In the genomic region with DNA sequence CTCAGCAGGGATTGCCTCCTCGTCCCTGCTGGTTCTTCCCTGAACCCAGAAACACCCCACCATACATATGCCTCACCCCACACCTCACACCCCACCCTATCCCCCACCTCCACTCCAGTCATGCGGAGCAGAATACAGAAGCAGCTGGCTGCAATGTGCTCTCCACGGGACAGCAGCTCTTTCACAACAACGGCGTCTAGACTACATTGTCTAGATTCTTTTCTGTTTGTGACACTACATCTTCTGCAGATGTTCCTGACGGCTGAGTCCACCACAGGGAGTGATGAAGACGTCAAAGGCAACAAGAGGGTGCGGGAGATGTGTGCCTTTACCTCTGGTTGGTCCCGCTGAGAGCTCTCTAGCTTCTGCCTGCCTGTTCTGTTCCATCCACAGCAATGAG, we compare ENCODE assay signal across 27 mouse cellular contexts. TPM values are rescaled to one million over a fixed set of nuclear protein-coding genes. Genes with fewer than 3 reads are reported as not detected.
DNase-seq lines count a peak whose midpoint lies in the region; ATAC-seq and TF ChIP-seq lines count a peak whose summit lies in the region.
"Had no signal": no experiment of that assay in that cellular context is flagged by ENCODE, and none has a peak within 500 bp of the region (broad histone marks: within the 10 kb centered on the region; RNA-seq: fewer than 3 reads in every experiment).

No protein-coding gene starts in this region.

- H3K36me3 ChIP-seq in lung, postnatal 0 days (ENCODE audit: insufficient read depth, low read length) = no peaks in the 10 kb centered on the region
- peaks cover 10% of the 10 kb centered on the region for H3K36me3 ChIP-seq in megakaryocyte, embryonic 14.5 days (replicated peaks; ENCODE audit: low read length)
- H3K36me3 ChIP-seq in thymus, adult 2 months (ENCODE audit: control insufficient read depth, insufficient read depth, low read length) = no peaks in the 10 kb centered on the region
- H3K36me3 ChIP-seq: embryonic facial prominence, embryonic 12.5 days; embryonic facial prominence, embryonic 15.5 days; G1E; heart, embryonic 12.5 days; heart, embryonic 15.5 days had no signal

- no peaks in the 10 kb centered on the region for H3K27me3 ChIP-seq in lung, postnatal 0 days (replicated peaks; ENCODE audit: insufficient read depth, low read length)
- no peaks in the 10 kb centered on the region for H3K27me3 ChIP-seq in megakaryocyte, embryonic 14.5 days (replicated peaks)
- no peaks in the 10 kb centered on the region for H3K27me3 ChIP-seq in thymus, adult 2 months (ENCODE audit: control insufficient read depth, insufficient read depth, low read length)
- H3K27me3 ChIP-seq: embryonic facial prominence, embryonic 12.5 days; embryonic facial prominence, embryonic 15.5 days; heart, embryonic 12.5 days; heart, embryonic 15.5 days had no signal

- H3K27ac ChIP-seq in lung, postnatal 0 days (ENCODE audit: low read length) = no peak overlapping the region
- H3K27ac ChIP-seq in thymus, adult 2 months (ENCODE audit: control insufficient read depth, insufficient read depth, low read length) = no peak overlapping the region
- H3K27ac ChIP-seq: embryonic facial prominence, embryonic 12.5 days; embryonic facial prominence, embryonic 15.5 days; gastrocnemius, adult 2 months; heart, embryonic 15.5 days; hindbrain, embryonic 14.5 days had no signal

- peak; percentile 86 for DNase-seq in lung, postnatal 0 days (ENCODE audit: low spot score)
- no peak for DNase-seq in lung, adult 2 months
- peak; percentile 3 for DNase-seq in thymus, postnatal 4 days
- no peak for DNase-seq in thymus, adult 2 months
- no peak for DNase-seq in urinary bladder, postnatal 36 days (ENCODE audit: low spot score in 2 of 2)
- DNase-seq: adrenal gland, adult 2 months; adrenal gland, postnatal 14 days; B cell, adult 2 months; cerebellum, adult 11 months; cerebellum, adult 2 months; cerebellum, adult 9-11 months; cerebellum, postnatal 25 days; forebrain, postnatal 0 days; gastrocnemius, adult 2 months; gastrocnemius, postnatal 14 days; heart, adult 18-20 months; heart, postnatal 10 days; heart, postnatal 4 days had no signal

- no peak overlapping the region for H3K4me3 ChIP-seq in lung, postnatal 0 days (ENCODE audit: low read depth, low read length)
- no peak overlapping the region for H3K4me3 ChIP-seq in lung, adult 2 months (replicated peaks; ENCODE audit: extremely low read depth, low read depth, low read length)
- peak overlapping the region; percentile 3 for H3K4me3 ChIP-seq in megakaryocyte, embryonic 14.5 days (replicated peaks)
- no peak overlapping the region for H3K4me3 ChIP-seq in thymus, adult 2 months (ENCODE audit: control insufficient read depth, insufficient read depth, low read length)
- H3K4me3 ChIP-seq: embryonic facial prominence, embryonic 12.5 days; embryonic facial prominence, embryonic 15.5 days; gastrocnemius, adult 2 months; heart, embryonic 12.5 days; heart, embryonic 15.5 days had no signal

- TF ChIP-seq CTCF in lung, postnatal 0 days (IDR thresholded peaks at IDR 0.05) = no peak
- no peak for TF ChIP-seq CTCF in lung, adult 2 months (IDR thresholded peaks at IDR 0.05; ENCODE audit: insufficient read depth, low read length)
- no peak for TF ChIP-seq CTCF in thymus, adult 2 months (IDR thresholded peaks at IDR 0.05; ENCODE audit: borderline replicate concordance, control insufficient read depth, extremely low read depth, insufficient read depth, low read length, poor library complexity)

- ATAC-seq in lung, postnatal 0 days = peak; percentile 14
- no peak for ATAC-seq in megakaryocyte, adult 5-6 weeks (ENCODE audit: poor library complexity, severe bottlenecking)
- ATAC-seq: forebrain, embryonic 14.5 days; forebrain, postnatal 0 days had no signal

- WGBS in lung, postnatal 0 days = 32% methylated on average over 9 of the region's 9 CpGs
- WGBS in lung, adult 2 months = 43% methylated on average over 9 of the region's 9 CpGs
- WGBS in thymus, adult 2 months = 85% methylated on average over 9 of the region's 9 CpGs

- no peaks in the 10 kb centered on the region for H3K9me3 ChIP-seq in lung, postnatal 0 days (ENCODE audit: low read length)
- H3K9me3 ChIP-seq in megakaryocyte, embryonic 14.5 days = peaks cover 17% of the 10 kb centered on the region
- H3K9me3 ChIP-seq: embryonic facial prominence, embryonic 12.5 days; heart, embryonic 15.5 days had no signal

- TF ChIP-seq EP300 in lung, postnatal 0 days (IDR thresholded peaks at IDR 0.05) = peak; percentile 44; the same call in 1 of the 2 replicates

- H3K4me2 ChIP-seq in lung, postnatal 0 days (replicated peaks; ENCODE audit: low read depth, low read length) = no peak overlapping the region
- H3K4me2 ChIP-seq: embryonic facial prominence, embryonic 12.5 days; embryonic facial prominence, embryonic 15.5 days; heart, embryonic 12.5 days; heart, embryonic 15.5 days; hindbrain, embryonic 14.5 days had no signal

- TF ChIP-seq POLR2A in lung, adult 2 months (IDR thresholded peaks at IDR 0.05; ENCODE audit: borderline replicate concordance, extremely low read depth, low read depth, low read length) = no peak
- no peak for TF ChIP-seq POLR2A in thymus, adult 2 months (IDR thresholded peaks at IDR 0.05; ENCODE audit: control insufficient read depth, extremely low read depth, insufficient read depth, low read length, poor library complexity)

- no peak overlapping the region for H3K9ac ChIP-seq in lung, postnatal 0 days (replicated peaks; ENCODE audit: low read depth)
- H3K9ac ChIP-seq: embryonic facial prominence, embryonic 12.5 days; embryonic facial prominence, embryonic 15.5 days; forebrain, postnatal 0 days; heart, embryonic 12.5 days; heart, embryonic 15.5 days; hindbrain, embryonic 14.5 days had no signal

- H3K4me1 ChIP-seq in lung, postnatal 0 days (ENCODE audit: insufficient read depth, low read depth, low read length) = no peaks in the 10 kb centered on the region
- peaks cover 5% of the 10 kb centered on the region for H3K4me1 ChIP-seq in lung, adult 2 months (ENCODE audit: control insufficient read depth, insufficient read depth, low read length)
- H3K4me1 ChIP-seq in megakaryocyte, embryonic 14.5 days = peaks cover 35% of the 10 kb centered on the region
- H3K4me1 ChIP-seq in thymus, adult 2 months (replicated peaks; ENCODE audit: control insufficient read depth, insufficient read depth, low read length) = peaks cover 7% of the 10 kb centered on the region; the same call in 1 of the 2 replicates

RNA-seq across cellular contexts. Expression of a gene that starts 3.2 kb away (rescaled TPM):
- 14.5 and 15.4 TPM in 2 replicates for polyA plus RNA-seq in lung, postnatal 0 days (2015; fragmentation: Nextera tagmentation; extraction: Ambion mirVana)
- polyA plus RNA-seq in lung, adult 2 months (2012; rRNA removed) = 9.8 and 14.9 TPM in 2 replicates
- polyA plus RNA-seq in megakaryocyte, embryonic 14.5 days (2012; ENCODE audit: insufficient read depth, low replicate concordance) = 0.63 and 3.6 TPM in 2 replicates
- 36.8 and 41.3 TPM in 2 replicates for total RNA-seq in megakaryocyte, adult 5-6 weeks (2015)
- total RNA-seq in megakaryocyte, adult 5-6 weeks (2017) = 50.9 and 55.8 TPM in 2 replicates
- 13.1 and 13.7 TPM in 2 replicates for polyA plus RNA-seq in thymus, adult 2 months (2012; rRNA removed)

RNA-seq across cellular contexts. Expression of a gene that starts 34.7 kb away (rescaled TPM):
- 474 and 489 TPM in 2 replicates for polyA plus RNA-seq in lung, postnatal 0 days (2015; fragmentation: Nextera tagmentation; extraction: Ambion mirVana)
- 43.4 and 72.0 TPM in 2 replicates for polyA plus RNA-seq in lung, adult 2 months (2012; rRNA removed)
- 15.4 and 53.6 TPM in 2 replicates for polyA plus RNA-seq in megakaryocyte, embryonic 14.5 days (2012; ENCODE audit: insufficient read depth, low replicate concordance)
- total RNA-seq in megakaryocyte, adult 5-6 weeks (2015) = 1,886 and 1,948 TPM in 2 replicates
- total RNA-seq in megakaryocyte, adult 5-6 weeks (2017) = 1,623 and 1,719 TPM in 2 replicates
- 58.2 and 60.9 TPM in 2 replicates for polyA plus RNA-seq in thymus, adult 2 months (2012; rRNA removed)

RNA-seq across cellular contexts. Expression of a gene that starts 46.8 kb away (rescaled TPM):
- polyA plus RNA-seq in lung, postnatal 0 days (2015; fragmentation: Nextera tagmentation; extraction: Ambion mirVana) = 101 and 138 TPM in 2 replicates
- 20.5 and 26.7 TPM in 2 replicates for polyA plus RNA-seq in lung, adult 2 months (2012; rRNA removed)
- 6.5 and 7.0 TPM in 2 replicates for polyA plus RNA-seq in megakaryocyte, embryonic 14.5 days (2012; ENCODE audit: insufficient read depth, low replicate concordance)
- not detected in 2 replicates for total RNA-seq in megakaryocyte, adult 5-6 weeks (2015)
- not detected in 2 replicates for total RNA-seq in megakaryocyte, adult 5-6 weeks (2017)
- polyA plus RNA-seq in thymus, adult 2 months (2012; rRNA removed) = 2.5 and 3.2 TPM in 2 replicates

Comparison
In these comparisons a context has a peak if more than half of its experiments do, and no peak if none do; other contexts are left out.
1. DNase-seq: peak in lung, postnatal 0 days (single experiment) and thymus, postnatal 4 days (single experiment); none in lung, adult 2 months (single experiment), thymus, adult 2 months (single experiment) and urinary bladder, postnatal 36 days (0 of 2).